Mouse (Mus musculus) bone marrow macrophage, adult 2 months (primary cell): Measurements from ENCODE around the gene Adra1b. TPM values are rescaled to one million over a fixed set of nuclear protein-coding genes. Genes with fewer than 3 reads are reported as not detected.

ENCODE experiments used
- H3K27ac ChIP-seq: 2 replicates; pipeline ENCODE4 v1.5.1; 2012; ENCODE audit warnings: low read depth, low read length; ENCODE audit not compliant: insufficient read depth
- H3K4me1 ChIP-seq: 2 replicates; pipeline ENCODE4 v1.6.1; 2012; ENCODE audit warnings: low read length; ENCODE audit not compliant: control insufficient read depth, insufficient read depth
- H3K4me3 ChIP-seq: 2 replicates; pipeline ENCODE4 v1.5.1; 2012; ENCODE audit warnings: mild to moderate bottlenecking, low read length, moderate library complexity; ENCODE audit not compliant: insufficient read depth
- CTCF ChIP-seq: IDR thresholded peaks from 2 replicates; pipeline ENCODE4 v1.5.1; 2012; ENCODE audit warnings: low read depth, mild to moderate bottlenecking, low read length, moderate library complexity
- POLR2A ChIP-seq: IDR thresholded peaks from 2 replicates; pipeline ENCODE4 v1.6.1; 2012; ENCODE audit warnings: mild to moderate bottlenecking, low read depth, low read length, borderline replicate concordance
- polyA plus RNA-seq: library from polyadenylated mRNA; stranded (reverse); fragments of >200 nt; gene quantifications from 2 replicates; pipeline ENCODE4 v1.2.4, GENCODE M21; 2012; ENCODE audit not compliant: missing spikeins, insufficient read depth, insufficient read length

Adra1b gene
- polyA plus RNA-seq, 1 experiment, result not detected

- no peak overlapping the region for H3K4me3 ChIP-seq
Observed at GRCm38 (mm10) chr11:43754568-43754967, 146.4 kb downstream of the Adra1b start.

GRCm38 (mm10) chr11:43751542-43751941 is 149.5 kb downstream of the Adra1b start:
- Histone ChIP-seq H3K4me3 (no peak overlapping the region), H3K4me1 (peaks cover 6% of the 10 kb centered on the region), H3K27ac (no peak overlapping the region)
- TF ChIP-seq CTCF, result no peak
- no peak for TF ChIP-seq POLR2A

More at GRCm38 (mm10) chr11:43754568-43754967, 146.4 kb downstream of the Adra1b start:
- H3K4me1 ChIP-seq, result peaks cover 2% of the 10 kb centered on the region; the same call in 1 of the 2 replicates
- H3K27ac ChIP-seq, result no peak overlapping the region
- no peak for TF ChIP-seq CTCF
- no peak for TF ChIP-seq POLR2A

- Histone ChIP-seq H3K4me3 (peak within 1 kb of the TSS; percentile 88), H3K27ac (peak within 1 kb of the TSS; percentile 58), H3K4me1 (peaks cover 7% of the 10 kb centered on the region)
- TF ChIP-seq CTCF (no peak), POLR2A (peak; percentile 77; the same call in 1 of the 2 replicates)
Observed at GRCm38 (mm10) chr11:43747233-43748226, 153.5 kb downstream of the Adra1b start, which contains the start of gene Ttc1. Gene Ttc1, minus strand, starts transcription at chr11:43748008.

- Histone ChIP-seq H3K4me1 (peaks cover 20% of the 10 kb centered on the region), H3K27ac (peak overlapping the region; percentile 80), H3K4me3 (peak overlapping the region; percentile 35)
- TF ChIP-seq POLR2A, result no peak
- no peak for TF ChIP-seq CTCF
Observed at GRCm38 (mm10) chr11:43728737-43729301, 172.2 kb downstream of the Adra1b start.

- Histone ChIP-seq H3K4me1 (peaks cover 27% of the 10 kb centered on the region), H3K27ac (peak overlapping the region; percentile 37)
- TF ChIP-seq POLR2A (no peak), CTCF (no peak)
Observed at GRCm38 (mm10) chr11:43727796-43728195, 173.2 kb downstream of the Adra1b start.

More at GRCm38 (mm10) chr11:43727796-43728195, 173.2 kb downstream of the Adra1b start:
- no peak overlapping the region for H3K4me3 ChIP-seq

Other genes starting within 250 kb of the Adra1b start
- 35.4 and 36.2 TPM in 2 replicates for gene Pwwp2a, start 219.2 kb downstream of the Adra1b start, polyA plus RNA-seq
- gene Ttc1, start 153.2 kb downstream of the Adra1b start, polyA plus RNA-seq, result 41.5 and 42.4 TPM in 2 replicates